Mouse (Mus musculus) right cerebral cortex, adult 18-20 months (tissue): Measurements from ENCODE around the gene Litaf.

Experiments used
- DNase-seq: peaks from one replicate; pipeline ENCODE4 v3.0.0; 2022; ENCODE audit warnings: mixed read lengths

Gene Litaf

GRCm38 (mm10) chr16:10952071-10952470 is 113.9 kb downstream of the Litaf start:
- no peak for DNase-seq

GRCm38 (mm10) chr16:10951581-10951980 is 114.4 kb downstream of the Litaf start:
- DNase-seq, result no peak

- DNase-seq, result no peak
Observed at GRCm38 (mm10) chr16:10950539-10950938, 115.4 kb downstream of the Litaf start.

- no peak for DNase-seq
Observed at GRCm38 (mm10) chr16:10947724-10948123, 118.2 kb downstream of the Litaf start.

GRCm38 (mm10) chr16:10945381-10946127 is 120.4 kb downstream of the Litaf start:
- no peak for DNase-seq

- no peak for DNase-seq
Observed at GRCm38 (mm10) chr16:10944545-10944944, 121.4 kb downstream of the Litaf start.

GRCm38 (mm10) chr16:10943257-10943656 is 122.7 kb downstream of the Litaf start:
- DNase-seq, result no peak

GRCm38 (mm10) chr16:10940661-10941060 is 125.3 kb downstream of the Litaf start:
- DNase-seq, result no peak

GRCm38 (mm10) chr16:10939932-10940331 is 126.0 kb downstream of the Litaf start:
- DNase-seq, result no peak

GRCm38 (mm10) chr16:10937497-10937896 is 128.5 kb downstream of the Litaf start:
- no peak for DNase-seq

GRCm38 (mm10) chr16:10936700-10937319 is 129.1 kb downstream of the Litaf start:
- no peak for DNase-seq

GRCm38 (mm10) chr16:10934047-10934446 is 131.9 kb downstream of the Litaf start:
- DNase-seq, result no peak

GRCm38 (mm10) chr16:10933372-10933771 is 132.6 kb downstream of the Litaf start:
- no peak for DNase-seq

- DNase-seq, result no peak
Observed at GRCm38 (mm10) chr16:10927026-10927425, 138.9 kb downstream of the Litaf start.

- DNase-seq, result peak; percentile 9
Observed at GRCm38 (mm10) chr16:10925591-10926180, 140.3 kb downstream of the Litaf start.

- DNase-seq, result no peak
Observed at GRCm38 (mm10) chr16:10923561-10923960, 142.4 kb downstream of the Litaf start.

- no peak for DNase-seq
Observed at GRCm38 (mm10) chr16:10919856-10920255, 146.1 kb downstream of the Litaf start.

GRCm38 (mm10) chr16:10916271-10916670 is 149.7 kb downstream of the Litaf start:
- DNase-seq, result no peak

GRCm38 (mm10) chr16:10915066-10915465 is 150.9 kb downstream of the Litaf start:
- no peak for DNase-seq

- DNase-seq, result no peak
Observed at GRCm38 (mm10) chr16:10911061-10911460, 154.9 kb downstream of the Litaf start.

GRCm38 (mm10) chr16:10910541-10910940 is 155.4 kb downstream of the Litaf start:
- DNase-seq, result no peak
